Mouse (Mus musculus) midbrain, embryonic 12.5 days (tissue): Measurements from ENCODE around the gene Tlr3. TPM values are rescaled to one million over a fixed set of nuclear protein-coding genes. Genes with fewer than 3 reads are reported as not detected.

ENCODE experiments used
- ATAC-seq: fragments of 200-750 bp; cut with Nextera tagmentation; 2 replicates; pipeline ENCODE4 v1.8.0; 2017; ENCODE audit warnings: low read depth, moderate TSS enrichment, moderate library complexity; ENCODE audit not compliant: low FRiP score
- H3K27ac ChIP-seq: fragments of 300-500 bp; sonication (generic); replicated peaks from 2 replicates; pipeline ENCODE4 v1.5.1; 2016; ENCODE audit warnings: mild to moderate bottlenecking
- H3K27me3 ChIP-seq: fragments of 300-500 bp; sonication (generic); 2 replicates; pipeline ENCODE4 v1.6.1; 2016; ENCODE audit warnings: mild to moderate bottlenecking
- H3K36me3 ChIP-seq: fragments of 300-500 bp; sonication (generic); 2 replicates; pipeline ENCODE4 v1.6.1; 2016
- H3K4me1 ChIP-seq: fragments of 300-500 bp; sonication (generic); 2 replicates; pipeline ENCODE4 v1.6.1; 2016
- H3K4me2 ChIP-seq: fragments of 300-500 bp; sonication (generic); replicated peaks from 2 replicates; pipeline ENCODE4 v1.6.1; 2016; ENCODE audit warnings: mild to moderate bottlenecking, moderate library complexity
- H3K4me3 ChIP-seq: fragments of 300-500 bp; sonication (generic); 2 replicates; pipeline ENCODE4 v1.5.1; 2016; ENCODE audit warnings: mild to moderate bottlenecking
- H3K9ac ChIP-seq: fragments of 300-500 bp; sonication (generic); replicated peaks from 2 replicates; pipeline ENCODE4 v1.6.1; 2016; ENCODE audit warnings: mild to moderate bottlenecking, moderate library complexity
- H3K9me3 ChIP-seq: fragments of 300-500 bp; sonication (generic); 2 replicates; pipeline ENCODE4 v1.6.1; 2016; ENCODE audit warnings: mild to moderate bottlenecking
- WGBS: fragments of 180-500 bp; shearing (Covaris S2); methylation state at CpG from one replicate; pipeline ENCODE4 v1.1.7; 2016; 5-methylcytosine and 5-hydroxymethylcytosine counted together
- polyA plus RNA-seq: library from polyadenylated mRNA; unstranded; fragments of >200 nt; fragmentation: Nextera tagmentation; extraction: Ambion mirVana; gene quantifications from 2 replicates; pipeline ENCODE4 v1.2.1, GENCODE M21; 2016

The Tlr3 gene
- polyA plus RNA-seq, 1 experiment from 2014 or later = 1.1 TPM

DNA sequence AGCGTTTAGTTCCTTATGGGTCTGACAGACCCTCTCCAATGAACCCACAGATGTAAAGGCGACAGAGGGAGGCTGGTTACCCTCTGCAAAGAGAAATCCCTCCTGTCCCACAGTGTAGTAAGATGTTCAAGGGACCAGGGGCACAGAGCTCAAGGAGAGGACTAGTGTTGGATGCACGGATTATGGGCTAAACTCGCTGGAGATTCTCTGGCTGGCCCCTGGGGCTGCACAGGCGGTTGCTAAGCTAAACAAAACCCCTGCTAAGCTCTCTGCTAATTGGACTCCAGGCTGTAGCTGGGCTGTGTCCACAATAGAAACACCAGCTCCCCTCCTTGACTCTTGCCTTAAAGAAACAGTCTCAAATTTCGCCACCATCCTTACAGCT lies 28.9 kb downstream of the Tlr3 start, which contains the start of gene Fam149a:
Gene Fam149a, minus strand, starts transcription at position 329 of the 385 bp plus-strand sequence.
- H3K27me3 ChIP-seq = peaks cover 19% of the 10 kb centered on the region
- H3K27ac ChIP-seq = no peak within 1 kb of the TSS
- no peaks in the 10 kb centered on the region for H3K9me3 ChIP-seq
- peak within 1 kb of the TSS; percentile 87 for H3K4me2 ChIP-seq
- ATAC-seq = peak; percentile 79
- H3K4me3 ChIP-seq = peak within 1 kb of the TSS; percentile 49
- H3K9ac ChIP-seq = peak within 1 kb of the TSS; percentile 53
- under 1% methylated on average over 6 of the region's 6 CpGs for WGBS
- no peaks in the 10 kb centered on the region for H3K36me3 ChIP-seq
- H3K4me1 ChIP-seq = peaks cover 15% of the 10 kb centered on the region

DNA sequence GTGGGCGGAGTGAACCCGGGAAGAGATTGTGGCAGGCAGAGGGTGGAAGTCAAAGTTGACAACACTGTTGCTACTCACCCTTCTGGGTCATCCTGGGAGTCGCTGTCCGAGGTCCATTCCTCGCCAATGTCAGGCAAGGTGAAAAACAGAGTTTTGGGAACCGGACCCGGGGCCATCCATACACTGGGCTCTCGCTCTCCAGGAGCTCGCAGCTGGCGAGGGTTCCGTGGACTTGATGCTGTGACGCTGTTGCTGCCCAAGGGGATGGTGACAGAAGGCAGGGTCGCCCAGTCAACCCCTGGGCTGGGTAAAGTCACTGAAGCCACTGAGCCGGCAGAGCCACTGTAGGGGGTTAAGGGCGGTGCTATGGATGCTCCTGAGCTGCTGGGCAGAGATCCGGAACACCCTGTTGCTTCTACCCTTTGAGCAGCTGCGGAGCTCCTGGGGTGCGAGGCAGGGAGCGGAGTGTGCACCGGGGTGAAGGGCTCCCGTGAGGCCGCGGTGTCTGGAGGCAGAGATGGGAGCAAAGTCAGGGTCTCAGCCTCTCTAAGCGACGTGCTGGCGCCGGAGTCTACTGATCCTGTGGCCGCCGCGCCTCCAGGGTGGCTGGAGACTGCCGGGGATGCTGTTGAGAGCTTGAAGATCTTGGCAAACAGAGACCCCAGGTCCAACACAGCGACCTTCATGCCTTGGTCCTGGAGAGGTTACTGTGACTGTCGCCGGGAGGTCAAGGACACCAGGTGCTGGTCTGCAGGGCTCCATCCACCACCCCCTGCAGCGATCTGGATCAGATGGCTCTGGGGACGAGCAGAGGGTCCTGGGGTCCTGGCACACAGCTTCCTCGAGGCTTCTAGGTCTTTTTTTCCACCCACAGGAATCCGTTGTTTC lies 29.6 kb downstream of the Tlr3 start:
- Histone ChIP-seq H3K4me3 (peak overlapping the region; percentile 49), H3K4me1 (peaks cover 15% of the 10 kb centered on the region), H3K9me3 (no peaks in the 10 kb centered on the region), H3K36me3 (no peaks in the 10 kb centered on the region), H3K27me3 (peaks cover 19% of the 10 kb centered on the region), H3K9ac (peak overlapping the region; percentile 53), H3K4me2 (peak overlapping the region; percentile 87), H3K27ac (no peak overlapping the region)
- WGBS = 2% methylated on average over 38 of the region's 38 CpGs
- ATAC-seq = peak; percentile 57

DNA sequence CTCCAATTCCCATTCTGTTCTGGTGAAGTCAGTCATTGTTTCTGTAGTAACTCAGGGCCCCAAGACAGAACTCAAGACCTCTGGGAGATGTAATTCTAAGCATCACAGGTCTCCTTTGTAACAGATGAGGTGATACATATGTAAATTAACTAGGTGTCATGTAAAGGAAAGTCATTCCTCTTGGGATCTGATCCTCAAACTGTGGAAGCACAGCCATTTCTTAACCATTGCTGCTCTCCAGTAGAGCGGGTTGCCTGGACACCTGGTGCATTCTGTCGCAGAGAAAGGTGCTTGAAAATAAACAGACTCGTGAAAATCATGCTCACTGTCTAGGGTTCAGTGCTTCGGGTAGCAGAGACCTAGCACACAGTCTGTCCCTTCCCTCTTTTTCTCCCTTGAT lies 30.3 kb downstream of the Tlr3 start:
- Histone ChIP-seq H3K27ac (no peak overlapping the region), H3K27me3 (peaks cover 19% of the 10 kb centered on the region), H3K9ac (no peak overlapping the region), H3K4me2 (peak overlapping the region; percentile 87), H3K36me3 (no peaks in the 10 kb centered on the region), H3K9me3 (no peaks in the 10 kb centered on the region), H3K4me3 (no peak overlapping the region; the same call in 1 of the 2 replicates), H3K4me1 (peaks cover 15% of the 10 kb centered on the region)
- no peak for ATAC-seq
- WGBS = 22% methylated on average over 4 of the region's 4 CpGs

DNA sequence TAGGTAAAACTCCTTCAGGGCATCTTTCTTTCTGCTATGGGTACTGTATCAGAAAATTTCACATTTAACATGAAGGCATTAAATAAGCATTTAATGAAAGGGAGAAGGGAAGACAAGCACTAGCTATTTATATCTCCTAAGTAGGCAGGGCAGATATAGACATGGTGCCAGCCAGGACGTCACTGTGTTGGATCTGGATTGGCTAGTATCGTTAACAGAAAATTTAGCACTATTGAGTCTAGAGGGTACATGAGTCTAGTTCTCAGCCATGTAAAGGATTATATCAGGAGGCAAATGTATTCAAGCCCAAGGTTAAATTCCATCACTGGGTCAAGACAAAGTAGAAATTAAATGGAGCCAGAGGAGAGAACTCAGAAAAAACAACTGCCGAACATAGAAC lies 36.8 kb downstream of the Tlr3 start:
- Histone ChIP-seq H3K4me3 (no peak overlapping the region), H3K27ac (no peak overlapping the region), H3K36me3 (no peaks in the 10 kb centered on the region), H3K4me2 (no peak overlapping the region), H3K9ac (no peak overlapping the region), H3K27me3 (no peaks in the 10 kb centered on the region), H3K4me1 (no peaks in the 10 kb centered on the region), H3K9me3 (no peaks in the 10 kb centered on the region)
- 79% methylated on average over 3 of the region's 3 CpGs for WGBS
- ATAC-seq = no peak

DNA sequence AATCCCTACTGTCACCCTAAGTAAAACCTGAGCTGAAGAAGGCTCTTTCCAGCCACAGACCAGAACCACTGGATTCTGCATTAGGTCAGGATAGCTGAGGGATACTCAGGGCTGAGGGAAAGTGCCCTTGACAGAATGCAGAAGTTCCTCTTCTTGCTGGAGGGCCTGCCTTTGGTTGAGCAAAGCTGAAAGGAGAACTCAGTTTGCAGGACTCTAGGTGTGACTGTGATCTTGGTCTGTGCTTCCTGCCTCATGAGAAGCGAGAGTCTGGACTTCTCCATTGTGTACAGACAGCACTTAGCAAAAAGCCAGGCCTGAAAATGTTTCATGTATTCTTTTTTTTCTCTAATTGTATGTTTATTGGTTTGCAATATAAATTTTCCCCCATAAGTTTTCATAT lies 43.7 kb downstream of the Tlr3 start:
- ATAC-seq = no peak
- no peaks in the 10 kb centered on the region for H3K9me3 ChIP-seq
- H3K36me3 ChIP-seq = no peaks in the 10 kb centered on the region
- H3K4me3 ChIP-seq = no peak overlapping the region
- no peaks in the 10 kb centered on the region for H3K27me3 ChIP-seq
- WGBS = 95% methylated on average over 1 of the region's 1 CpGs
- H3K4me2 ChIP-seq = no peak overlapping the region
- H3K27ac ChIP-seq = no peak overlapping the region
- H3K4me1 ChIP-seq = no peaks in the 10 kb centered on the region
- no peak overlapping the region for H3K9ac ChIP-seq

DNA sequence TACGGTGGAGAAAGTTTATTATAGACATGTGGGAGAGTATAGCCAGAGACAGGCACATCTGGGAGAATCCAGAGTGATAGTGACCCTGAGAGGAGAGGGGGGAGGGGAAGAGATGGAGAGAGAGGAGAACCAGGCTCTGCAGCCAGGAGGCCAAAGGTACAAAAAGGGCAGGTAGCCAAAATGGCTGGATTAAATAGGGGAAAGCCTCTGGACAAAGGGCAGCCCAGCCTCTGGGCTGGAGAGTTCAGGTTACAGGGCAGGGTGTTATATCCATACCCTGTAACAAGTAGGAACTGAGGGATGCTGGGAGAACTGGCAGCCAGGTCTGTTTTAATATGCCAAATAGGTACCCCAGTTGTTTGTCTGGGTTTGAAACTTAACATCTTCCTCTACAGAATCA lies 47.7 kb downstream of the Tlr3 start:
- no peaks in the 10 kb centered on the region for H3K36me3 ChIP-seq
- H3K9me3 ChIP-seq = no peaks in the 10 kb centered on the region
- no peak overlapping the region for H3K4me3 ChIP-seq
- no peak overlapping the region for H3K27ac ChIP-seq
- H3K4me2 ChIP-seq = no peak overlapping the region
- H3K27me3 ChIP-seq = no peaks in the 10 kb centered on the region
- ATAC-seq = no peak
- no peaks in the 10 kb centered on the region; the same call in 1 of the 2 replicates for H3K4me1 ChIP-seq
- H3K9ac ChIP-seq = no peak overlapping the region
- WGBS = 94% methylated on average over 1 of the region's 1 CpGs

DNA sequence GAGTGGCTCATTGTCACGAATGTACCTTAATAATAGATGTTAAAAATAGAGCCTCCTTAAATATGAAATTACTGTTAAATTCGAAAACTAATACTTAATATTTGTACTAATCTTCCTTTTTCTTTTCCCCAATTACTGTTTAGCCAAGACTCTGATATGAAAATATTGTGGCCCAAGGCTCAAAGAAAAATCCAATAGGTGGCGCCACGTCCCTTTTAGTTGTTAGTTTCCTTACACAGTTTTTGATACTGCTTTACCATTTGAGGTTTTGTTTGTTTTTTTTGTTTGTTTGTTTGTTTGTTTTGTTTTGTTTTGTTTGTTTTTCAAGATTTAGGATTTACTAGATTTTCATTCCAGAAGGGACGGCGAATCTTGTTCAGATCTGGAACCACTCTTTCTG lies 48.6 kb downstream of the Tlr3 start:
- Histone ChIP-seq H3K4me1 (peaks cover 4% of the 10 kb centered on the region; the same call in 1 of the 2 replicates), H3K4me3 (no peak overlapping the region), H3K9me3 (no peaks in the 10 kb centered on the region), H3K9ac (no peak overlapping the region), H3K36me3 (no peaks in the 10 kb centered on the region), H3K4me2 (no peak overlapping the region), H3K27me3 (no peaks in the 10 kb centered on the region), H3K27ac (no peak overlapping the region)
- no peak for ATAC-seq
- 57% methylated on average over 6 of the region's 6 CpGs for WGBS

DNA sequence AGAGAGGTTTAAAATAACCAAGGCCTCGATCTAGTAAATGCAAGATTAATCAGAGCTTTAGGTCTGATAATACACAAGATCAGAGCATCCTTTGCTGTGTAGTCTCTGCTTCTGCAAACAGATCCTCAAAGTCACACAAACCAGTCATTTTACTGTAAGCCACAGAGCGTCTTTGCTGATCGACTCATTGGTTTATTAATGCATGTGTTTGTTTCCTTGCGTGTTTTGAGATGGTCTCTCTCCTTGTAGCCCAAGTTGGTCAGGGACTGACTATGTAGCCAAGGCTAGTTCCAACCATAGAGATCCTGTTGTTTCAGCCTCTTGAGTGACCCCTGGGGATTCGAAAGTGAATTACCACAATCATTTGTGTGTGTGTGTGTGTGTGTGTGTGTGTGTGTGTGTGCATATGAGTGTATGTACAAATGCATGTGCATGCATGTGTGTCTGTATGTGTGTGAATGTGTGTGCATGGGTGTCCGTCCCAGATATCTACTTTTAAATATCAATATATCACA lies 51.7 kb downstream of the Tlr3 start:
- Histone ChIP-seq H3K9ac (no peak overlapping the region), H3K9me3 (no peaks in the 10 kb centered on the region), H3K4me2 (no peak overlapping the region), H3K4me1 (peaks cover 4% of the 10 kb centered on the region; the same call in 1 of the 2 replicates), H3K36me3 (no peaks in the 10 kb centered on the region), H3K4me3 (no peak overlapping the region), H3K27ac (no peak overlapping the region), H3K27me3 (no peaks in the 10 kb centered on the region)
- 86% methylated on average over 6 of the region's 6 CpGs for WGBS
- no peak for ATAC-seq

DNA sequence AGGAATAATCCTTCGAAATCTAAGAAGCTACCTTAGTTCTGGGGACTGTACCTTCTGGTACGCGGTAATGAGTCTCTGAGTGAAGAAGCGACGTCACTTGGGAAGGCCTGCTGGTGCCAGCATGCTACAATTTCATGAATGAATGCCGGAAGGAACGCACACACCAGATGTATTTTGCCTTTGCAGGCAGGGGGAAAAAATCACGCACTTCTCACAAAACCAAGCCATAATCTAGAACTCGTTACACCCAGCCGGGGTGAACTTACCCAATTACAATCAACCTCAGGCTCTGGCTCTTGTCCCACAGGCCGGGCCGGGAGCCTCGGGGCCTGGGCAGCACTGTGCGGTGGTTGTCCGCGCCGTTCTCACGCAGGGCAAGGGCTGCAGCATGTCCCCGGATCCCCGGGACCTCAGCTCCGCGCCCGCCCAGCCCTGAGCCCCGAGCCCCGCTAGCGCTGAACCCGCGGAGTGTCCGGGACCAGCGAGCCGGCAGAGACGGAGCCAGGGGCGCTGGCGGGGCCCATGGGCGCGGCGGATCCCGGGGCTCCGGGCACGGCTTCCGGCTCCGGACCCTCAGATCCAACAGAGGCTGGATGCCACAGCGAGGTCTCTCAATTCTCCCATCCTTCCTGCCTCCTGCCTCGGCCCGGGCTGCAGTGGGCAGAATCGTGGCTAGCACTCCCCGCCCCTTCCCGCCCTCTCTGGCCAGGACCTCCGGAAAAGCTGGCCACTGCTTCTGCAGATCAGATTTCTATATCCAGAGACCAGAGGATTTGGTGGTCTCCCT lies 52.6 kb downstream of the Tlr3 start:
- Histone ChIP-seq H3K4me2 (peak overlapping the region; percentile 83), H3K4me3 (peak overlapping the region; percentile 62), H3K36me3 (no peaks in the 10 kb centered on the region), H3K27me3 (no peaks in the 10 kb centered on the region), H3K9ac (peak overlapping the region; percentile 70), H3K4me1 (peaks cover 4% of the 10 kb centered on the region; the same call in 1 of the 2 replicates), H3K9me3 (no peaks in the 10 kb centered on the region), H3K27ac (no peak overlapping the region)
- peak; percentile 77 for ATAC-seq
- 4% methylated on average over 44 of the region's 49 CpGs for WGBS

DNA sequence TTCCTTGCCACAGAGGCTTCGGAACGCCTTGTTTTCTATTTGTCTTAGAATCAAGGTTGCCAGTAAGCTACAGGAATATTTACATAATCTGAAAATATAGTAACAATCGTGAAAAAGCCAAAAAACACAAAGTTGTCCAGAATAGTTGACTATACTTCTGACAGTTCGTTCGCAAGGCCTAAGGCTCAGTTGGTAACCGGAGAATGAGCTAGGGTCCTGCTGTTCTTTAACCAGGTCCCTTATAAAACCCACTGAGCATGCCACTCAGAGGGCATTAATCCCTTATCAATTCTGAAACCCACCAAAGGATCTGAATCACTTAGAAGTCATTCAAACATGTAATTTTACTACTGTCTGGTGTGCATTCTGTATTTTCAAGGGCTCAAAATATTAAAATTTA lies 55.1 kb downstream of the Tlr3 start:
- H3K4me3 ChIP-seq = no peak overlapping the region
- H3K36me3 ChIP-seq = no peaks in the 10 kb centered on the region
- WGBS = 81% methylated on average over 6 of the region's 6 CpGs
- H3K4me2 ChIP-seq = no peak overlapping the region
- ATAC-seq = no peak
- no peaks in the 10 kb centered on the region for H3K27me3 ChIP-seq
- no peaks in the 10 kb centered on the region for H3K9me3 ChIP-seq
- no peak overlapping the region for H3K27ac ChIP-seq
- H3K9ac ChIP-seq = no peak overlapping the region
- H3K4me1 ChIP-seq = peaks cover 4% of the 10 kb centered on the region; the same call in 1 of the 2 replicates
